Mouse (Mus musculus) neutrophil, adult 5-6 weeks (primary cell): Measurements from ENCODE around the gene Slc6a19. TPM values are rescaled to one million over a fixed set of nuclear protein-coding genes. Genes with fewer than 3 reads are reported as not detected.
A peak's percentile ranks its signal among the peaks of the same experiment; 100 is the strongest.
"Not testable (repeated sequence)": the region's sequence is repeated elsewhere in the genome, so short reads cannot be mapped to it uniquely, and the experiment has no call there.

Source experiments
- ATAC-seq: fragments of 151-379, 151-347 bp; 2 replicates; pipeline ENCODE4 v1.8.0; 2017; ENCODE audit warnings: mild to moderate bottlenecking, moderate TSS enrichment; ENCODE audit not compliant: insufficient number of reproducible peaks, poor library complexity, low FRiP score, severe bottlenecking; ENCODE audit errors: extremely low read depth
- total RNA-seq: library from RNA; stranded (forward); fragments of 200-1000 nt; gene quantifications from 2 replicates; pipeline ENCODE4 v1.2.3, GENCODE M21; 2017

Slc6a19 gene
- total RNA-seq, 1 experiment from 2014 or later = 3.3 TPM

DNA sequence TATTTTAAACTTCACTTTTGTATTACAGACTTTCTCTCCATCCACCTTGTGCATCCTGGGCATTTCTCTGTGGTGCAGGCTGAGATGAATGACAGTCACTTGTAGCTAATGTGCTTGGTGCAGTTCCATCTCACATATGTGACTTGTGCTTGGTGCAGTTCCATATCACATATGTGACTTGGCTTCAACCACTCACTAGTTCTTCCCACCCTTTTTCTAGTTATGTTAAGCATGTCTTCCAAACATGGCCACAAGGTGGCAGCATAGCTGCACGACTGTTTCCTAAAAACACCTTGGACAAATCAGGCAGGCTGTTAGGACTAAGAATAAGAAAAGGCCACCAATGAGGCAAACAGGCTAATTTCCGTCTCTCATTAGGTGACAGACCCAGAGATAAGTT is 13.6 kb upstream of the Slc6a19 start:
- peak; percentile 73 for ATAC-seq

GRCm38 (mm10) chr13:73714020-73714419 is 9.4 kb upstream of the Slc6a19 start:
- ATAC-seq = peak; percentile 51; the same call in 1 of the 2 replicates

GRCm38 (mm10) chr13:73713204-73713603 is 8.5 kb upstream of the Slc6a19 start:
- ATAC-seq = no peak

DNA sequence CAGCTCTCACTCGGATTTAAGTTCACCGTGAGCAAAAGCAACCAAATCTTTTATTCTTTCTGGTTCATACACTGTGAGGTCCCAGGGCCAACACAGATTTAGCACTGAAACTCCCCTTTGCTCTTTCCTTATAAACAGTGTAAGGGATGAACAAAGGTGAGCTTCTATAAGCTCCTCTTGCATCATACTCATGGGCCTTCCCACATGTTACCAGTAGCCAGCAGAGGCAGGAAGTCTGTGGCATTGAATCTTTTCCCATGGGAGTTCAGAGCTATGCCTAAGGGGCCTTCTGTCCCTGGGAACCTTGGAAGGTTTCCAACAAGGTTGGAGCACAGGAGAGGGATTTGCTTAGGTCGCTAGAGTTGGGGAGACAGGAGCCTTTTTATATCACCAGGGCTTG is 7.6 kb upstream of the Slc6a19 start:
- ATAC-seq = no peak

DNA sequence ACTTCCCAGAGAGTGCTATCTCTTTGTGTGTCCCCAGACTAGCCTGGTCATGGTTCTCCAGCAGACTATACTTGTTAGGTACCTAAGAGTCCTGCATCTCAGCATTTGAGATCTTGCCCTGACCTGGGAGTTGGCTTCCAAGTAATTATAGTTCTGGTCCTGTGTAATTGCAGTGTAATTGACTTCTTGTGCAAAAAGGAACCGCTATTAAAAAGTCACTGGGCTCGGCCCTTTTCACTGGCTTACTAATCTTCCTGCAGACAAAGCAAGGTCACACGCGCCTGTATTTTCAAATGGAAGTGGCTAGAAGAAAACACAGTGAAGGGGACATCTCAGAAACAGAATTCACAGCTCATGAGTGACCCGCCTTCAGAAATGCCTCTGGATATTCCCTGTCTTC is 7.1 kb upstream of the Slc6a19 start:
- no peak for ATAC-seq

DNA sequence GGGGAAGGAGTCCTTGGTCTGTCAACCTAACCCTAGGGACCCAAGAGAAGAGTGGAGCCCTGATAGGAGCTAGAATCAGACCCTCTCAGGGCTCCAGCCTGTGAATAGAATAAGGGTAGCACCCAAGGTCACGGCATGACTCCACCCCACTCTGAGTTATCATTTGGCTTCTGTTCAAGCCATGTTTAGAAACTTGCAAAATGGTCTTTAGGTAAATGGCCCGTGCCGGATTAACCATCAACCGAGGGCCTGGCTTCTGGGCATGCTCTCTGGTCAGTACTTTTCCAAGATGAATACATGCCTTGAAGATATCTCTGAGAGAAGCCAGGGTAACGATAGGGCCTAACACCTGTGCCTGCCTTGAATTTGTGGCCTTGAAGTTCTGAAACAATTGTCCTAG is 6.6 kb upstream of the Slc6a19 start:
- no peak for ATAC-seq

DNA sequence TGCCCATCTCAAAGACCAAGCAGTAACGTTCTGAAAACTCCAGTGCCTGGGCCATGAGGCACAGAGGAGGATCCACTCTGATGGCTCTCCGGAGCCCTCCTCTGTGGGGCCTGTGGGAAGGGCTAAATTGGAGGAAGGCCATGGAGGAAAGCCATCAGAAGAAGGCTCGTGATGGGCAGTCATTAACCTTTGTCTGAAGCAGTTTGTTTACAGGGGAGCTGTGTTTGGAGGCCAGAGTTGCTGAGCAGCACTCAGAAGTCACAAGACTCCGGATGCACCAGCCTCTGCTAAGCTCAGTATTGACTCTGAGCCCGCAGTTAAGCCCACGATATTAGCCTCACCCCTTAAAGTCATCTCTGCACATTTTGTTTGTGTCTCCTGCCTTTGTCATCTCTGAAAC is 4.8 kb upstream of the Slc6a19 start:
- no peak for ATAC-seq

- ATAC-seq = not testable (repeated sequence)
Measured at GRCm38 (mm10) chr13:73703486-73703885, 1.2 kb downstream of the Slc6a19 start.

DNA sequence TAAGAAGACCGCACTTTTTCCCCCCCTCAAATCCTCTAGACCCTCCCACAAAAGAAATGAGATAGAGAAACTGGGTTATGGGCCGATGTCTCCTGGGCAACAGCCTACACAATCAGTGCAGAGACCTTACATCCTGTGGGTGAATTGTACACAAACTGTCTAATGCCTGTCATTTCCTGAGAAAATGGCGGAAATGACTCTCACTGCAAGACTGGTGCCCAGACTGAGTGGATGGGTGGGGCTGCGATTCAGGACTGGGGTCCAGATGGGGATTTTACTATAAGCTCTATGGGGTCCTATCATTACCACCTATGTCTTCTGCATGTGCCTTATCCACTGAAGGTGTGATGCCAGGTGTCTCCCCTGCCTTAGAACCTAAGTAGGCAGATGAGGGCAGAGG is 1.9 kb downstream of the Slc6a19 start:
- ATAC-seq = peak; percentile 66

DNA sequence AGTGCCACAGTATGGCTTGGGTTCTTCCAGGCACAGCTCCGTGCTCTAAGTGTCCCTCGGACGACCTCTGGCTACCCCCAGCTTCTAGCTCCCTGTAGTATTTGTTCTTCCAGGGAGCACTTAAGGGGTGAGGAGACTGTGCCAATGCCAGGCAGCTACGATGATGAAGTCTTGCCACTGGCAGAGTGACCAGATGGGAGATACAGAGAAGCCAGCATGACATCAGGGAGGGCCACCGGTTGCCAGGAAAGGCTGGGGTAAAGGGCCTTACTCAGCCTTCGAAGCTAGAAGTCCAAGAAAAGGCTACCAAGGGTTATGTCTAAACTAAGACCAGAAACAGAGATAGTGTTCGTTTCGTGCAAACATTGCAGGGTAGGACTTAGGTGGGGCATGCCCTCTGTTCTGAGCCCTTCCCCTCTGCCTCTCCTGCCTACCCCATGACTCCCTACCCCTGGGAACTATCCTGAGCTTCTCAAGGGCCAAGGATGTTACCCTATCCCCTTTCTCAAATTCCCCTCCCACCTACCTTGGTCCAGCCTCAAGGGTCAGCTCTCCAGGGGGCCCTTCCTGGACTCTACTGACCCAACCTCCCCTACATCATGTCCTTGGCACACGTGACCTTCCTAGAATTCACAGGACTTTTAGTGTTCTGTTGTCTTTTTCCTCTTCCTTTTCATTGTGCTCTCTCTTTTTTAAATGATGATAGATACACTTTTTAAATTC is 3.3 kb downstream of the Slc6a19 start:
- ATAC-seq = no peak

DNA sequence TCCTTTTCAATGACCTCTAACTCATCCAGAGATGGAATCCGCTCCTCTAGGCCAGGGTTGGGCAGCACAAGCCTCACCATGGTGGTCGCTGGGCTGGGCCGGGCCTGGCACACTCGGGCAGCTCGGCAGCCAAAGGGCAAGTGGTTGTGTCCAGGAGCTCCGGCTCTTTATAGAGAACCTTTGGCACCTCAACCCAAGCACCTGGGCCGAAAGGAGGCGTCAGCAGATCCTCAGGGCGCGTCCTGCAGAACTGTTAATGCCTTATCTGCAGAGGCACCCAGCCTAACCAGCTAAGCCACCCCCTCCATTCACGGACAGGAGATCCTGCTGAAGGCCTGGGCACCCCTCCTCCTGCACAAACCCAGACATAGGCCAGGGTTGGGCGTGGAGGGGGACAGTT is 4.1 kb downstream of the Slc6a19 start:
- ATAC-seq = no peak

DNA sequence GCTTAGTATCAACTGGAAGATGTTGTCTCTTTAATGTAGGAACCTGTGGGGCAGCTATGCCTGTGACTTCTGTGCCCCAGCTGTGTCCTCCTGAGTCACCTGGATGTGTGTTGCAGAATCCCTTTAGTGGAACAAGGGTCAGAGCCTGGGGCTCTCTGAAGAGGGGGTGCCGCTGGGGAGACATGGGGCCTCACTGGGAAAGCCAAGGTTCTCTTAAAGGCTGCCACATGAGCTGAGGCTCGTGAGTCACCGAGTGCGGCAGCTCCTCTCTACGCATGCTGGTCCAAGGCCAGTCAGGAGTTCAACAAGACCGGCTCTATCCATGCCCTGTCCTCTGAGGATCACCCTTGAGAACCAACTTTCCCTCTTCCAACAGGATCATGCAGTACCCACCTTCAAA is 5.0 kb downstream of the Slc6a19 start:
- ATAC-seq = no peak

GRCm38 (mm10) chr13:73696529-73696928 is 8.1 kb downstream of the Slc6a19 start:
- no peak for ATAC-seq

DNA sequence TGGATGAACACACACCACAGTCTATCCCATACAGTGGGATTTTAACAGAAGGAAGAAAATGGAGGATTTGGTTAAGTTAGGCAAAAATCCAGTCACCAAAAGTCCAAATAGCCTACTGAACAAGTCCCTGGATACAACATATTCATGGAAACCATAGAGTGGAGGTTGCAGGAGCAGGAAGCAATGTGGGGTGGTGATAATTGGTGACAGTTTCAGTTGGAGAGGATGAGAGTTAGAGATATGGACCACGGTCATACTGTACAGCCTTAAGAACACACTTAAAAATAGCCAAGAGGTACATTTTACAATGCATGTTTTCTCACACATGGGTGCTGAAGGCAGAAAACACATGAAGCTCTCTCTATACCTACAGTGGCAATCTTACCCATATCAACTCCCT is 9.7 kb downstream of the Slc6a19 start:
- ATAC-seq = no peak

- 0 out of 2 replicates have a peak, but pooled peaks have one; percentile 13 for ATAC-seq
Measured at GRCm38 (mm10) chr13:73693333-73693732, 11.3 kb downstream of the Slc6a19 start.

DNA sequence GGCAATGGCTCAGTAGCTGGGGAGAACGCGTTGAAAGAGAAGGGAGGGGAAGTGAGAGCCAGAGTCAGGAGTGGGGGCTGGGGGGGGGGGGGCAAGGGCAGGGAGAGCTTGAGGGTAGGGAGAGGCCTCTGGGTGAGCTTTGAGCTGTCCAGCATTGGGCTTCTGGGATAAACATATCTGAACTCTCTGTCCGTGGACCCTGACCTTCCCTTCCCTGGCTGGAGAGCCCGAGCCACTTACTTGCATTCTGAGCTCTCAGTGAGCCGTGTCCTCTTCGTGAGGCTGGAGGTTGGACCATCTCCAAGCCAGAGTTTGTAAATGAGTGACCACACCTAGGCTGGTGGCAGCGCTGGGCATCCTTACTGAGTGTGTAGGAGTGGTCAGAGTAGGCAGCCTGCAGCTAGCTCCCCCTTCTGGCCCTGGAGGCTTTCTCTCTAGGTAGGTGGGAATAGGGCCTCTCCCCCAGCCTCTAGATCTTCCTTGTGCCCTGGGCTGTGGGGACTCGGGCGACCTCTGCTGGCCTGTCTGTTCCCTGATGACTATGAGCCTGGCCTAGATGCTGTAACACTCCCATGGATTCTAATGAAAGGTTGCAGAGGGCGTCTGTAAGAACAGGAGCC is 12.3 kb downstream of the Slc6a19 start:
- peak; percentile 36; the same call in 1 of the 2 replicates for ATAC-seq

DNA sequence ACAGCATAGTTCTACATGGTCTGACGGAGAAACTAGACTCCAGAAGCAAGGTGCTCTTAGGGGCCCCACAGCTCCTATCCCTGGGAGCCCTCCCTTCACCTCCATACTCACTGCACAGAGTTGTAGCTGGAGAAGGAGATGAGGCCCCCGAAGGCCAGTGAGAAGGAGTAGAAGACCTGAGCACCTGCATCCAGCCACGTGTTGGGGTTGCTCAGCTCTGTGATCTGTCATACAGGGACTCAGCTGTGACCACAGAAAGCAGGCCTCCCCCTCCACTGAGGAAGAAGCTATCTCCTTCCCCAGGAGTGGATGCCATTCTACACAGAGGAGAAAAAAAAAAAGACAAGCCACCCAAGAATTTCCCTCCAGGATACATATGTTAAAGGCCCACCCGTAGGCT is 15.7 kb downstream of the Slc6a19 start:
- ATAC-seq = no peak

DNA sequence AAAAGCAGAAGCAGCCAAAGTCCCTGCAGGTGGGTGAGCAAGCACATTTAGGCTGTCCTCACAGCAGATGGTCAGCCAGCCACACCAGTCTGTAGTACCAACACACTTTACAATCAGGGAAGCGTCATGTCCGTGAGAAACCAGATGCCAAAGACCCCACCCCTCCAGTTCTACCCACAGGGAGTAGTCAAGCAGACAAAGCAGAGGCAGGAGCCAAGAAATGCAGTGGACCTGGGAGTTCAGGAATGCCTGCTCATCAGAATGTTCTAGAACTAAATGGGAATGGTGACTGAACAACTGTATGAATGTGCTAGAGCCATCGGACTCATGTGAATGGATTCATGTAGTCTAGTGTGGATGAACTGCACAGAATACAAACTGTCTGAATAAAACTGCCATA is 17.1 kb downstream of the Slc6a19 start:
- no peak for ATAC-seq

DNA sequence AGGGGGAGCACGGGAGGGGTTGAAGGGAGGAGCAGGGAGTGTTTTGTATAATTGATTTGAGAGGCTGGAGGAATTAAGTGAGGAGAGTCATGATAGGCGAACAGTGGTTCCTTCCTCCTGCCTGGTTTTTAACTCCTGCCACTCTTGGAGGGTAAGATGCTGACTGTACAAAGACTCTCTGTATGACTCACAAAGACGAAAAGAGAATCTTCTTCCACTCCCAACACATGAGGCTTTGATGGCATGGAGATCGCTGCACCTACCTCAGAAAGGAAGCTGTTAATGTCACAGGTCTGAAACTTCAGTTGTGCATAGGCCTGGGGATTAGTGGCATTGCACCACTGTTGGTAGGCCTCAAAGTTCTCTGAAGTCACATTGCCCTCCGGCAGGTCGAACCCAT is 19.2 kb downstream of the Slc6a19 start:
- no peak for ATAC-seq

GRCm38 (mm10) chr13:73684412-73684811 is 20.3 kb downstream of the Slc6a19 start:
- ATAC-seq = no peak

DNA sequence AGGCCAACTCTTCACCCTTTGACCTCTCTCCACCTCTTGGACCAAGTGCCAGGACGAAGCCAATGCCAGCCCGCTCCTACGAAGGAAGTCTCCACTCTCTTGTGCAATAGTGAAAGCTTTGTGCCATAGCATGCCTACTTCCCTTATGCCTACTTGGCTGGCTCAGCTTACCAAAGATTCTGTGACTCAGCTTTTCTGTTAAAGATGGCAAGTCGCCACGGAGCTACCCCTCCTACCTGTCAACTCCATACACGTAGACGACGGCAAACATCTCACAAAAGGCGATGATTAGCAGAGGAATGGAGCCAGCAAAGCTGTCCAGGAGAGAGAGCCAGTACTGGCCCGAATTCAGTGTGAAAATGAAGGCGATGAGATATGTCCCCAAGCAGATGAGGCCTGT is 21.0 kb downstream of the Slc6a19 start:
- ATAC-seq = no peak
